Mouse (Mus musculus): ENCODE data around the gene Serac1. TPM values are rescaled to one million over a fixed set of nuclear protein-coding genes. Genes with fewer than 3 reads are reported as not detected.

Serac1 gene
- polyA plus RNA-seq, 1 experiment from 2014 or later = 7.0 TPM

GRCm38 (mm10) chr17:6069866-6070265 lies 9.7 kb downstream of the Serac1 start:
- DNase-seq (ENCODE audit: low read depth, low spot score) = no peak
- no peaks in the 10 kb centered on the region for H3K27me3 ChIP-seq
- POLR2A ChIA-PET = no interaction called here
- TF ChIP-seq CTCF (IDR thresholded peaks at IDR 0.05) = no peak
- in situ Hi-C loops (cut with MboI; ENCODE audit: low pct_unique_long_range_greater_than_20kb) = loop anchor here (5.0 kb wide), 1 partner anchor 702 kb away; no protein-coding TSS in a partner anchor
- ATAC-seq = no peak
- CTCF ChIA-PET = interaction anchor here (0.7 to 4.6 kb wide), 3 partner anchors 9 to 15 kb away, joined by 4 to 15 read pairs (median 4); no protein-coding TSS in a partner anchor

- no peak for TF ChIP-seq CTCF (IDR thresholded peaks at IDR 0.05)
- no peak for ATAC-seq
- CTCF ChIA-PET = interaction anchor here (0.8 kb wide), 1 partner anchor 12 kb away, joined by 4 read pairs; no protein-coding TSS in a partner anchor
- POLR2A ChIA-PET = no interaction called here
- DNase-seq (ENCODE audit: low read depth, low spot score) = no peak
- in situ Hi-C loops (cut with MboI; ENCODE audit: low pct_unique_long_range_greater_than_20kb) = loop anchor here (5.0 kb wide), 1 partner anchor 705 kb away; no protein-coding TSS in a partner anchor
- H3K27me3 ChIP-seq = no peaks in the 10 kb centered on the region
Measured at GRCm38 (mm10) chr17:6067613-6068012, 11.9 kb downstream of the Serac1 start.

GRCm38 (mm10) chr17:6066021-6066420 lies 13.5 kb downstream of the Serac1 start:
- ChIA-PET POLR2A (no interaction called here), CTCF (no interaction called here)
- TF ChIP-seq CTCF (IDR thresholded peaks at IDR 0.05) = no peak
- no peaks in the 10 kb centered on the region for H3K27me3 ChIP-seq
- ATAC-seq = no peak
- DNase-seq (ENCODE audit: low read depth, low spot score) = no peak
- in situ Hi-C loops (cut with MboI; ENCODE audit: low pct_unique_long_range_greater_than_20kb) = loop anchor here (5.0 kb wide), 1 partner anchor 706 kb away; no protein-coding TSS in a partner anchor

- ChIA-PET CTCF (interaction anchor here (1.3 kb wide), 1 partner anchor 9 kb away, joined by 7 read pairs; no protein-coding TSS in a partner anchor), POLR2A (no interaction called here)
- no peak for TF ChIP-seq CTCF (IDR thresholded peaks at IDR 0.05)
- H3K27me3 ChIP-seq = no peaks in the 10 kb centered on the region
- DNase-seq (ENCODE audit: low read depth, low spot score) = no peak
- in situ Hi-C loops (cut with MboI; ENCODE audit: low pct_unique_long_range_greater_than_20kb) = no loop called here
- no peak for ATAC-seq
Measured at GRCm38 (mm10) chr17:6063532-6063931, 16.0 kb downstream of the Serac1 start.

GRCm38 (mm10) chr17:6062793-6063192 lies 16.7 kb downstream of the Serac1 start:
- no peak for ATAC-seq
- H3K27me3 ChIP-seq = no peaks in the 10 kb centered on the region
- ChIA-PET POLR2A (no interaction called here), CTCF (no interaction called here)
- in situ Hi-C loops (cut with MboI; ENCODE audit: low pct_unique_long_range_greater_than_20kb) = no loop called here
- no peak for DNase-seq (ENCODE audit: low read depth, low spot score)
- TF ChIP-seq CTCF (IDR thresholded peaks at IDR 0.05) = no peak

- CTCF ChIA-PET = interaction anchor here (0.7 to 2.9 kb wide), 11 partner anchors 9 to 35 kb away, joined by 3 to 15 read pairs (median 5); partner anchors contain the start of genes Gtf2h5 and Serac1
- no peak for ATAC-seq
Measured at GRCm38 (mm10) chr17:6054934-6055355, 24.6 kb downstream of the Serac1 start.

GRCm38 (mm10) chr17:6052801-6053200 lies 26.7 kb downstream of the Serac1 start:
- ChIA-PET CTCF (interaction anchor here (2.6 kb wide), 1 partner anchor 11 kb away, joined by 7 read pairs; no protein-coding TSS in a partner anchor), POLR2A (interaction anchor here (0.5 kb wide), 1 partner anchor 34 kb away, joined by 3 read pairs; no protein-coding TSS in a partner anchor)
- in situ Hi-C loops (cut with MboI; ENCODE audit: low pct_unique_long_range_greater_than_20kb) = no loop called here
- no peak for TF ChIP-seq CTCF (IDR thresholded peaks at IDR 0.05)
- no peaks in the 10 kb centered on the region for H3K27me3 ChIP-seq
- DNase-seq (ENCODE audit: low read depth, low spot score) (no peak), ATAC-seq (no peak)

More at GRCm38 (mm10) chr17:6054934-6055355, 24.6 kb downstream of the Serac1 start:
- in situ Hi-C loops (cut with MboI; ENCODE audit: low pct_unique_long_range_greater_than_20kb) = no loop called here
- peak; percentile 15 for DNase-seq (ENCODE audit: low read depth, low spot score)
- peak; percentile 59 for TF ChIP-seq CTCF (IDR thresholded peaks at IDR 0.05)
- no peaks in the 10 kb centered on the region for H3K27me3 ChIP-seq
- POLR2A ChIA-PET = no interaction called here

- POLR2A ChIA-PET = no interaction called here
- CTCF ChIA-PET = no interaction called here
- ATAC-seq (no peak), DNase-seq (ENCODE audit: low read depth, low spot score) (no peak)
- in situ Hi-C loops (cut with MboI; ENCODE audit: low pct_unique_long_range_greater_than_20kb) = no loop called here
- H3K27me3 ChIP-seq = no peaks in the 10 kb centered on the region
- TF ChIP-seq CTCF (IDR thresholded peaks at IDR 0.05) = no peak
Measured at GRCm38 (mm10) chr17:6037507-6037906, 42.0 kb downstream of the Serac1 start.

GRCm38 (mm10) chr17:6036872-6037271 lies 42.7 kb downstream of the Serac1 start:
- DNase-seq (ENCODE audit: low read depth, low spot score) = no peak
- ChIA-PET POLR2A (no interaction called here), CTCF (no interaction called here)
- TF ChIP-seq CTCF (IDR thresholded peaks at IDR 0.05) = no peak
- no peaks in the 10 kb centered on the region for H3K27me3 ChIP-seq
- ATAC-seq = no peak
- in situ Hi-C loops (cut with MboI; ENCODE audit: low pct_unique_long_range_greater_than_20kb) = no loop called here

- ChIA-PET POLR2A (interaction anchor here (0.6 kb wide), 1 partner anchor 54 kb away, joined by 3 read pairs; no protein-coding TSS in a partner anchor), CTCF (no interaction called here)
- no peaks in the 10 kb centered on the region for H3K27me3 ChIP-seq
- no peak for TF ChIP-seq CTCF (IDR thresholded peaks at IDR 0.05)
- ATAC-seq = no peak
- in situ Hi-C loops (cut with MboI; ENCODE audit: low pct_unique_long_range_greater_than_20kb) = no loop called here
- no peak for DNase-seq (ENCODE audit: low read depth, low spot score)
Measured at GRCm38 (mm10) chr17:6036458-6036857, 43.1 kb downstream of the Serac1 start.

GRCm38 (mm10) chr17:6035661-6036060 lies 43.9 kb downstream of the Serac1 start:
- TF ChIP-seq CTCF (IDR thresholded peaks at IDR 0.05) = no peak
- no peak for ATAC-seq
- no peaks in the 10 kb centered on the region for H3K27me3 ChIP-seq
- ChIA-PET POLR2A (no interaction called here), CTCF (interaction anchor here (1.1 kb wide), 1 partner anchor 9 kb away, joined by 3 read pairs; no protein-coding TSS in a partner anchor)
- DNase-seq (ENCODE audit: low read depth, low spot score) = no peak
- in situ Hi-C loops (cut with MboI; ENCODE audit: low pct_unique_long_range_greater_than_20kb) = no loop called here

All from Patski (cell line).